ENCODE assay signal across 10 mouse cellular contexts in the genomic region with DNA sequence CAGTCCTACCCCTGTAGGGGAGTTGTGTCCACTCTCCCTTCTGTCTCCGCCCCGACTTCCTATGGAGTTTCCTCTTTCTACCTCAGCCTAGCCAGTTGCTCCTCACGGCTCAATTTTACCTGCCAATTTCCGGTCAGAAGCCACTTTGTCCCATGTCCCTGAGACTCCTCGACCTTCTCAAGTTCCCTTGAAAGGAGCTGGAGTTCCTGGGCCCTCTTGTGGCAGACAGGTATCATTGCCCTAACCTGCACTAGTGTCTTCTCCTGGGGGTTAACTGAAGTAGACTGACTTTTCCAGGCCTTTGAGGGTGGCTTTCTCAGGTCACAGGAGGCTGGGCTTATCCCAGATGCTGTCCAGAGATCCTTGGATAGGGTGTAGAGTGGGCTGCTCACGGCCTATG.
DNase-seq lines count a peak whose midpoint lies in the region; ATAC-seq and TF ChIP-seq lines count a peak whose summit lies in the region.
"Had no signal": no experiment of that assay in that cellular context is flagged by ENCODE, and none has a peak within 500 bp of the region (broad histone marks: within the 10 kb centered on the region; RNA-seq: fewer than 3 reads in every experiment).

No protein-coding gene starts in this region.

- no peaks in the 10 kb centered on the region for H3K36me3 ChIP-seq in hindbrain, embryonic 14.5 days (replicated peaks; ENCODE audit: control insufficient read depth, insufficient read depth)
- no peaks in the 10 kb centered on the region for H3K36me3 ChIP-seq in hindbrain, embryonic 12.5 days
- H3K36me3 ChIP-seq in kidney, postnatal 0 days (ENCODE audit: insufficient read depth, low read length): no peaks in the 10 kb centered on the region
- H3K36me3 ChIP-seq in forebrain, embryonic 16.5 days (ENCODE audit: control insufficient read depth, insufficient read depth): no peaks in the 10 kb centered on the region
- H3K36me3 ChIP-seq: forebrain, embryonic 15.5 days had no signal

- peak; percentile 26 for DNase-seq in hindbrain, embryonic 14.5 days (ENCODE audit: low spot score)
- DNase-seq in 3T3-L1 (ENCODE audit: low read depth, low spot score) (peak; percentile 28), MN1 (ENCODE audit: low spot score) (peak; percentile 37)
- peak; percentile 69 for DNase-seq in kidney, postnatal 0 days (ENCODE audit: low spot score)
- DNase-seq in ovary, adult 18-20 months (ENCODE audit: low spot score): no peak
- DNase-seq in thymus, postnatal 36 days: no peak

- 57% methylated on average over 6 of the region's 6 CpGs for WGBS in hindbrain, embryonic 14.5 days
- WGBS in hindbrain, embryonic 12.5 days: 54% methylated on average over 6 of the region's 6 CpGs
- 35% methylated on average over 6 of the region's 6 CpGs for WGBS in kidney, postnatal 0 days
- 53% methylated on average over 6 of the region's 6 CpGs for WGBS in forebrain, embryonic 16.5 days

- H3K9me3 ChIP-seq in hindbrain, embryonic 14.5 days (ENCODE audit: control insufficient read depth, low read length): no peaks in the 10 kb centered on the region
- H3K9me3 ChIP-seq in hindbrain, embryonic 12.5 days (replicated peaks): no peaks in the 10 kb centered on the region
- no peaks in the 10 kb centered on the region for H3K9me3 ChIP-seq in kidney, postnatal 0 days (replicated peaks; ENCODE audit: low read length)
- H3K9me3 ChIP-seq in forebrain, embryonic 16.5 days (ENCODE audit: control insufficient read depth, low read length): no peaks in the 10 kb centered on the region
- H3K9me3 ChIP-seq: forebrain, embryonic 15.5 days had no signal

- no peak overlapping the region for H3K4me3 ChIP-seq in hindbrain, embryonic 14.5 days (replicated peaks; ENCODE audit: low read length)
- H3K4me3 ChIP-seq in hindbrain, embryonic 12.5 days: no peak overlapping the region
- H3K4me3 ChIP-seq in kidney, postnatal 0 days (replicated peaks; ENCODE audit: low read depth, low read length): no peak overlapping the region
- H3K4me3 ChIP-seq in forebrain, embryonic 16.5 days (replicated peaks; ENCODE audit: low read length): no peak overlapping the region
- H3K4me3 ChIP-seq: forebrain, embryonic 15.5 days had no signal

- no peak overlapping the region for H3K27ac ChIP-seq in hindbrain, embryonic 14.5 days
- no peak overlapping the region for H3K27ac ChIP-seq in hindbrain, embryonic 12.5 days
- H3K27ac ChIP-seq in kidney, postnatal 0 days: no peak overlapping the region
- H3K27ac ChIP-seq in forebrain, embryonic 16.5 days (ENCODE audit: low read length): no peak overlapping the region
- H3K27ac ChIP-seq: forebrain, embryonic 15.5 days had no signal

- peak; percentile 73 for TF ChIP-seq CTCF in kidney, postnatal 0 days (IDR thresholded peaks at IDR 0.05; ENCODE audit: low read depth)

- no peaks in the 10 kb centered on the region for H3K4me1 ChIP-seq in hindbrain, embryonic 14.5 days (replicated peaks; ENCODE audit: control insufficient read depth, insufficient read depth, low read length)
- H3K4me1 ChIP-seq in hindbrain, embryonic 12.5 days: 0 out of 2 replicates have a peak, but pooled peaks cover 3% of the 10 kb centered on the region
- H3K4me1 ChIP-seq in kidney, postnatal 0 days (replicated peaks; ENCODE audit: insufficient read depth, low read length): peaks cover 14% of the 10 kb centered on the region
- no peaks in the 10 kb centered on the region for H3K4me1 ChIP-seq in forebrain, embryonic 16.5 days (replicated peaks; ENCODE audit: control insufficient read depth, insufficient read depth, low read length)
- H3K4me1 ChIP-seq: forebrain, embryonic 15.5 days had no signal

- no peak overlapping the region for H3K9ac ChIP-seq in hindbrain, embryonic 14.5 days
- no peak overlapping the region for H3K9ac ChIP-seq in hindbrain, embryonic 12.5 days
- H3K9ac ChIP-seq in kidney, postnatal 0 days (ENCODE audit: low read depth, low read length): no peak overlapping the region
- H3K9ac ChIP-seq in forebrain, embryonic 16.5 days (replicated peaks; ENCODE audit: low read depth, low read length): no peak overlapping the region
- H3K9ac ChIP-seq: forebrain, embryonic 15.5 days had no signal

- no peak for ATAC-seq in hindbrain, embryonic 14.5 days (ENCODE audit: low FRiP score)
- ATAC-seq in hindbrain, embryonic 12.5 days (ENCODE audit: low FRiP score): no peak
- ATAC-seq in kidney, postnatal 0 days (replicated peaks; ENCODE audit: low FRiP score, low read depth): 0 out of 2 replicates have a peak, but pooled peaks have one; percentile 3
- no peak for ATAC-seq in forebrain, embryonic 16.5 days
- ATAC-seq: activated CD4-positive, CD25-positive, alpha-beta regulatory T cell, adult 4 months; forebrain, embryonic 15.5 days had no signal

- no peak overlapping the region for H3K4me2 ChIP-seq in hindbrain, embryonic 14.5 days (replicated peaks)
- H3K4me2 ChIP-seq in hindbrain, embryonic 12.5 days (replicated peaks): no peak overlapping the region
- no peak overlapping the region for H3K4me2 ChIP-seq in kidney, postnatal 0 days (ENCODE audit: low read length)
- H3K4me2 ChIP-seq in forebrain, embryonic 16.5 days (ENCODE audit: low read length): no peak overlapping the region
- H3K4me2 ChIP-seq: forebrain, embryonic 15.5 days had no signal

- no peaks in the 10 kb centered on the region for H3K27me3 ChIP-seq in hindbrain, embryonic 14.5 days (ENCODE audit: control insufficient read depth, insufficient read depth, low read length)
- peaks cover 6% of the 10 kb centered on the region; the same call in 1 of the 2 replicates for H3K27me3 ChIP-seq in hindbrain, embryonic 12.5 days
- no peaks in the 10 kb centered on the region for H3K27me3 ChIP-seq in kidney, postnatal 0 days (ENCODE audit: insufficient read depth, low read length)
- H3K27me3 ChIP-seq in forebrain, embryonic 16.5 days (replicated peaks; ENCODE audit: control insufficient read depth, insufficient read depth, low read length): no peaks in the 10 kb centered on the region
- H3K27me3 ChIP-seq: forebrain, embryonic 15.5 days had no signal

Comparison
In these comparisons a context has a peak if more than half of its experiments do, and no peak if none do; other contexts are left out.
1. DNase-seq: peak in hindbrain, embryonic 14.5 days (single experiment), 3T3-L1 (single experiment), MN1 (single experiment) and kidney, postnatal 0 days (single experiment); none in ovary, adult 18-20 months (single experiment) and thymus, postnatal 36 days (0 of 2).